Mouse (Mus musculus) retina, embryonic 14.5 days (tissue): ENCODE measurements around the gene S1pr5.
"Not testable (repeated sequence)": the region's sequence is repeated elsewhere in the genome, so short reads cannot be mapped to it uniquely, and the experiment has no call there.

Experiments used
- DNase-seq: peaks from one replicate; pipeline ENCODE4 v3.0.0-alpha.2; 2015; ENCODE audit warnings: low spot score

S1pr5 gene

GRCm38 (mm10) chr9:21266889-21267288 lies 18.6 kb upstream of the S1pr5 start:
- DNase-seq, result no peak

- DNase-seq, result no peak
Observed at GRCm38 (mm10) chr9:21265611-21266010, 17.4 kb upstream of the S1pr5 start.

DNA sequence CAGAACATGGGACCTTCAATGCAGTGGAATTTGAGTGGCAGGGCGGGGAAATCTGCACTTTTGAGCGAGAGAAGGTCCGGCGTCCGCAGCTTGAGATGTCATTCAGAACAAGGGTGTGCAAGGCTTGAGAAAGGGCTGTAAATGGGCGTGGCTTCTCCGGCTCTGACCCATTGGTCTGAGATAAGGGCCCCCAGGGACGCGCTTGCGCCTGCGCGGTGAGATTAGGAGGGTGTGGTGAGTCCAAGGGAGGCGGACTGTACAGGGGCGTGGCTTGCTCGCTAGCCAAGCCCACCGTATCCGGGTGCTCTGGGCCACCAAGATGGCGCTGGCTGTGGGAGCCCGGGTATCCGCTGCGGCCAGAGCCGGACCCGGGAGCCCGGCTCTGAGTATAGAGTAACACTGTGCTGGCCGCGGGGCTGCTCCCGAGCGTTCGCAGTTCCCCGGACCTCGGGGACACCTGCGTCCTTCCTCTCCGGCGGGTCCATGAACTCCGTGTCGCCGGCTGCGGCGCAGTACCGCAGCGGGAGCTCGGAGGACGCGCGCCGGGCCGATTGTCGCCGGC lies 16.8 kb upstream of the S1pr5 start, which contains the start of gene Atg4d:
TSS of gene Atg4d (plus strand) at position 294 of the 562 bp plus-strand sequence.
- peak; percentile 100 for DNase-seq

GRCm38 (mm10) chr9:21264272-21264999 lies 16.2 kb upstream of the S1pr5 start:
- no peak for DNase-seq

GRCm38 (mm10) chr9:21261831-21262230 lies 13.6 kb upstream of the S1pr5 start:
- no peak for DNase-seq

GRCm38 (mm10) chr9:21260491-21261040 lies 12.3 kb upstream of the S1pr5 start:
- no peak for DNase-seq

DNA sequence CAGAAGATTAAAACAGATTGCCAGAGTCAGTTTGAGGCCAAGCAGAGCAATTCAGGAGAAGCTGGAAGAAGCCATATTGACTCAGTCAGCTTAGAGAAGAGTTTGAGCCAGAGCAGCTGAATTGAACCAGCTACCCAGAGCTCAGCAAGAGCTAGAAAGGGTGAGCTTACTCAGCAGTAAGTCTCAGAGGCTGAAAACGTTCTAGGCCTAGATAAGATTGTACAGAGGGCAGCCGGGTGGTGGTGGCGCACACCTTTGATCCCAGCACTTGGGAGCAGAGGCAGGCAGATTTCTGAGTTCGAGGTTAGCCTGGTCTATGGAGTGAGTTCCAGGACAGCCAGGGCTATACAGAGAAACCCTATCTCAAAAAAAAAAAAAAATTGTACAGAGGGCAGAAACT lies 8.1 kb upstream of the S1pr5 start:
- DNase-seq, result not testable (repeated sequence)

DNA sequence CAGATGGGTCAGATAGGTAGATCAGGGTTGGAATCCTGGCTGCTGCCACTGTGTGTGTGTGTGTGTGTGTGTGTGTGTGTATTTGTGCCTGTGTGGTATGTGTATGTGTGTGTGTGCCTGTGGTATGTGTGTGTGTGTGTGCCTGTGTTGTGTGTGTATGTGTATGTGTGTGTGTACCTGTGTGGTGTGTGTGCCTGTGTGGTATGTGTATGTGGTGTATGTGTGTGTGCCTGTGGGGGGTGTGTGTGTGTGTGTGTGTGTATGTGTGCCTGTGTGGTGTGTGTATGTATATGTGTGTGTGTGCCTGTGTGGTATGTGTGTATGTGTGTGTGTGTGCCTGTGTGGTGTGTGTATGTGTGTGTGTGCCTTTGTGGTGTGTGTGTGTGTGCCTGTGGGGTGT lies 6.4 kb upstream of the S1pr5 start:
- no peak for DNase-seq

DNA sequence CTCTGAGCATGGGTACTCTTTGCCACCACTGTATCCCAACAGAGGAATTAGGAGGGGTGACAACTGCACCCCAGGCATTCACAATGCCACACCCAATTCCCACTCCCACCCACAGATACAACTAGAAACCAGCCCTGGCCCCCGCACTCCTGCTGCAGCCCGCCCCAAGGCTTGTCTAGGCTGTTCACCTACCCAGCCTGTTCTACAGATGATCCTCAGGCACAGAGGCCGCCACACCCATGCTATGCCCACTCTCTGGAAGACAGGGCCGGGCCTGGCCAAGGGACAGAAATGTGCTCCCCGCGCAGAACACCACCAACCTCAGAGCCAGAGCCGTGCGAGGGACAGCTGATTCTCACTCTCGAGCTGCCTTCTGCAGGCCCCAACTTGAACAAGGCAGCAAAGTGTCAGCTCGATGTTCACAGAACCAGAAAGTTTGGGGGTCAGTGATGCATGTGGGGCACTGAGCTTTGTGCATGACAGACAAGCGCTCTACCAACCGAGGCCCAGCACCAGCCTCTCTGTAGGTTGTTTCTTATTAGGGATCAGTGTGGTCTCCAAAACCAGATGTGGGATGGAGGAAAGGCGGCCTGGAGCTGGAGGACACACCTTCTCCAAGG lies 3.0 kb upstream of the S1pr5 start:
- peak; percentile 69 for DNase-seq

DNA sequence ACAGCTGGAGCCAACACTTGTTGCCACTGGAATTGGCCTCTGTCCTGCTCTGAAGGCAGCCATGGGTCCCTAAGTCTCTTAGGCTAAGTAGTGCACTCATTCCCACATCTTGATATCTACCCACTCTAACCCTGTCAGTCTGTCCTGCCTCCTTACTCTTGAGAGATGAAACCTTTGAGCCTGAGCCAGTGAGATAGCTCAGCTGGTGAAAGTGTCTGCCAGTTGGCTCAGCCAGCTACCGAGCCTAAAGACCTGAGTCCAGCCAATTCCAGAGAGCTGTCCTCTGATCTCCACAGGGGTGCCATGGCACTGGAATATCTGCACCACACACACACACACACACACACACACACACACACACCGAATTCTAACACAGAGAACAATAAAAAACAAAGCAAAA lies 2.3 kb upstream of the S1pr5 start:
- no peak for DNase-seq

- peak; percentile 21 for DNase-seq
Observed at GRCm38 (mm10) chr9:21249629-21250508, 1.6 kb upstream of the S1pr5 start.

DNA sequence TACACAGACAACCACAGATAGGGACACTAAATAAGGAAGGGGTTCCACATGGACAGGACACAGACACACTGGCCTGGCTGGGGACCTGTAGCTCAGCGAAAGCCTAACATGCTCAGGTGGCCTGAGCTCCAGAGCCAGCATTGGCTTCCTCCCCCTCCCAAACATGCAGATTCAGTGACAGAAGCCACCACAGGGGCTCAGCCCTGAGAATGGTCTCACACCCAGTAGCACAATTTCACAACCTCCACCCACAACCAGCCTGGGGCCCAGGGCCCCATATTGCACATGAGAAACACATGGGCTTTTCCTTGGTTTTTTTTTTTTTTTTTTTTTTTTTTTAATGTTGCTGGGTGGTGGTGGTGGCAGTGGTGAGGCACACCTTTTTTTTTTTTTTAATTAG lies 1.9 kb downstream of the S1pr5 start:
- DNase-seq, result no peak

DNA sequence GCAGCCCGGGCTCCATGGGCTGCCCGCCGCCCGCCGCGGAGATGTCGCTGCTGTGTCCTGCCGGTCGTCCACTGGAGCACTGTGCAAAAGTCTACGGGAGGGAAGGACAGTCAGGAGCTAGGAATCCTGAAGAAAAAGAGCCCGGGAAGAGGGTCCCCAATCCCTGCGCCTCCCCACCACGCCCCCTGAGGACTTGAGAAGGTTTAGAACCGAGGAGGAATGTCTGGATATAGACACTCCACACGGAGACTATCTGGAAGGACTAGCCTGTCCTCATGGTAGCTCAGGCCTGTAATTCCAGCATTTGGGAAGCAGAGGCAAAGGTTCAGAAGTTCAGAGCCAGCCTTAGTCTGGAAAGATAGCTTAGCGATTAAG lies 3.1 kb downstream of the S1pr5 start:
- DNase-seq, result no peak

DNA sequence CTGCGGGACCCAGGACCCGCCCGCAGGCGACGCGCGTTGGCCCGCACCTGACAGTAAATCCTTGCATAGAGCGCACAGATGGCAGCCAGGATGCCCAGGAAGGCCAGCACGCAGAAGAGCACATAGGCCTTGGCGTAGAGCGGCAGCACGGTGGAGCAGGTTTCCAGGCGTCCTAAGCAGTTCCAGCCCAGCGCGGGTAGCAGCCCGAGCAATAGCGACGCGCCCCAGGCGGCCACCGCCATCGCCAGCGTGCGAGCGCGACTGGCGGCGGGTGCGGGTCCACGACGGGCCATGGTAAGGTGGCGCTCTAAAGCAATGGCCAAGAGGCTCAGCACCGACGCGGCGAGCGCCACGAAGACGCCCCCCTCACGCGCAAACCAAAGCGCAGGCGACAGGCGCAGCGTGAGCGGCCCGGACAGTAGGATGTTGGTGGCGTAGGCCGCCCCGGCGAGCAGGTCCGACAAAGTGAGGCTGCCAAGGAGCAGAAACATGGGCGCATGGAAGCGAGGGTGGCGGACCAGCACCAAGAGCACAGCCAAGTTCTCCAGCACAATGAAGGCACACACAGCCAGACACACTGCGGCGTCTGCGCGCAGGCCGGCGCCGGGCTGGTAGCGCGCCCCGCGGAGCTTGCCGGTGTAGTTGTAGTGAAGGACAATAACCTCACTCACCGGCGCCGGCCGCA lies 3.7 kb downstream of the S1pr5 start:
- peak; percentile 50 for DNase-seq

- DNase-seq, result peak; percentile 24
Observed at GRCm38 (mm10) chr9:21243826-21244427, 4.3 kb downstream of the S1pr5 start.

- DNase-seq, result peak; percentile 94
Observed at GRCm38 (mm10) chr9:21241343-21241742, 6.9 kb downstream of the S1pr5 start.

- DNase-seq, result no peak
Observed at GRCm38 (mm10) chr9:21239465-21239848, 8.8 kb downstream of the S1pr5 start.

- DNase-seq, result peak; percentile 90
Observed at GRCm38 (mm10) chr9:21238733-21239464, 9.3 kb downstream of the S1pr5 start, which contains the start of gene Keap1. Gene Keap1, minus strand, starts transcription at chr9:21239361.

DNA sequence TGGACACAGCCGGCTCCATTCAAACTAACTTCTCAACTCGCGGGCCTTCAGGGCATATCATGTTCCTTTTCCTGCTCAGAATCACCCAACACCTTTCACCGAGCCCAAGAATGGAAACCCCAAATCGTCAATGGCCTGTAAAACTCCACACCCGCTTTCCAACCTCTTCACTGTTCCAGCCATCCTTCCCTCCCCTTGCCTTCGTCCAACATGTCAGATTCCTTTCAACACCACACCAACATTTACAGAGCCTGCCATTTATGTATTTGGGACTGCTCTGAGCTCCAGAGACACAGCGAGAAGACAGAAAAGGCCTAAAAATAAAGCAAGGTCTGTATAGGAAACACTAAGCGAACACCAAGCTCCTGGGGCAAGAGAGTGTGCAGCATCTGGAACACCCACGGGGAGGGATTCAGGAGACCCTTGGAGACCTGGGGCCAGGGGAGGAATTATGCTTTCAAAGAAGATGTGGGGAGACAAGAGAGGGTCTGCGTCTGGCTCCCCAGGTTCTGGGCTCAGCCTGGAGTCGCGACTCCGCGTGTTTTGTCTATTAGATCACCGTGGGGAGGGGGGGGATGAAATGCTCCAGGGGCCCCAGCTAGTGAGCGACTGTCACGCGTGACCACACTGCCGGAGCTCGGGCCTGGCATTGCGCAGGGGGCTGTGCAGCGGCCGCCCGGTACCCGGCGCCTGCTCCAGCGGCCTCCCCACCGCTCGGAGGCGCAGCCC lies 10.1 kb downstream of the S1pr5 start:
- DNase-seq, result no peak
